Mouse (Mus musculus): Measurements from ENCODE around the gene Tnfsfm13.

DNA sequence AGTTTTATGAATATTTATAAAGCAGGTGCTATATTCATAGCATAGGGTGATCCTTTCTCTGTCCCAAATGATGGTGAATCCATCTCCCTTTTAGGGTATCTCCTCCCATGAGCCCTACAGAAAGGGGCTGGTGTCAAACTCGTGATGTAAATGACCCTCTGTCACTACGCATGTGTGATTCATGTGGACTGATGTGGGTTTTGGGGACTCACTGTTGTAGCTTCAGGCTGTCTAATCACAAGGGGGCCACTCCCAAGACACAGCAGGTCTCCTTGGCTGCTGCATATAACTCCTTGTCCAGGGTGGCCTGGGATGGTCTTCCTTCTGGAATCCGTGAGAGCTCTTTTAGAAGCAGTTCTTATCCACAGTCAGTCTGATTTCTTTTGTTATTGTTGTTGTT lies 14.6 kb upstream of the Tnfsfm13 start:
- TF ChIP-seq POLR2A (IDR thresholded peaks at IDR 0.05; ENCODE audit: borderline replicate concordance, low read depth, low read length) (no peak), CTCF (IDR thresholded peaks at IDR 0.05; ENCODE audit: low read depth, low read length) (no peak)
